Mouse (Mus musculus) gastrocnemius, adult 18-20 months (tissue): ENCODE data around the gene Grin2b. TPM values are rescaled to one million over a fixed set of nuclear protein-coding genes. Genes with fewer than 3 reads are reported as not detected.
A peak's percentile ranks its signal among the peaks of the same experiment; 100 is the strongest.

Source experiments
- DNase-seq: peaks from one replicate; pipeline ENCODE4 v3.0.0; 2021; ENCODE audit warnings: low spot score
- long read RNA-seq, 2 experiments: library from polyadenylated mRNA; stranded (forward); transcript quantifications; one replicate each; pipeline ENCODE4 v2.0.0; 2021
- total RNA-seq, 2 experiments: library from RNA; stranded (reverse); gene quantifications; 2 replicates each; pipeline ENCODE4 v1.2.3; 2021

The Grin2b gene
- total RNA-seq: under 1 TPM; 0.02 TPM
- long read RNA-seq, experiment 1: 0 reads
- long read RNA-seq, experiment 2, partial matches to known transcripts: 0 of 1 reads
- long read RNA-seq, experiment 2, other reads (novel, unspliced or antisense): 1 of 1 reads

GRCm38 (mm10) chr6:136173191-136173896, at the start of gene Grin2b:
Grin2b (minus strand) TSS chr6:136173511.
- no peak for DNase-seq

GRCm38 (mm10) chr6:136221894-136222293, 48.6 kb upstream of the Grin2b start:
- DNase-seq: no peak

- no peak for DNase-seq
Measured at GRCm38 (mm10) chr6:136210442-136210841, 37.1 kb upstream of the Grin2b start.

- DNase-seq: no peak
Measured at GRCm38 (mm10) chr6:136199814-136200213, 26.5 kb upstream of the Grin2b start.

- DNase-seq: no peak
Measured at GRCm38 (mm10) chr6:136194616-136195015, 21.3 kb upstream of the Grin2b start.

- no peak for DNase-seq
Measured at GRCm38 (mm10) chr6:136178066-136178465, 4.8 kb upstream of the Grin2b start.

- DNase-seq: no peak
Measured at GRCm38 (mm10) chr6:136172801-136173190, 515 bp downstream of the Grin2b start.

GRCm38 (mm10) chr6:136172172-136172651, 1.1 kb downstream of the Grin2b start:
- DNase-seq: no peak

GRCm38 (mm10) chr6:136171343-136171742, 2.0 kb downstream of the Grin2b start:
- no peak for DNase-seq

GRCm38 (mm10) chr6:136170381-136170780, 2.9 kb downstream of the Grin2b start:
- no peak for DNase-seq

- no peak for DNase-seq
Measured at GRCm38 (mm10) chr6:136167361-136167760, 6.0 kb downstream of the Grin2b start.

GRCm38 (mm10) chr6:136165443-136166077, 7.8 kb downstream of the Grin2b start:
- DNase-seq: peak; percentile 2

- no peak for DNase-seq
Measured at GRCm38 (mm10) chr6:136162090-136162489, 11.2 kb downstream of the Grin2b start.

GRCm38 (mm10) chr6:136153444-136153843, 19.9 kb downstream of the Grin2b start:
- no peak for DNase-seq

GRCm38 (mm10) chr6:136150064-136150463, 23.2 kb downstream of the Grin2b start:
- DNase-seq: no peak

GRCm38 (mm10) chr6:136139967-136140366, 33.3 kb downstream of the Grin2b start:
- DNase-seq: no peak

- no peak for DNase-seq
Measured at GRCm38 (mm10) chr6:136130456-136130855, 42.9 kb downstream of the Grin2b start.

- DNase-seq: no peak
Measured at GRCm38 (mm10) chr6:136122593-136122992, 50.7 kb downstream of the Grin2b start.

GRCm38 (mm10) chr6:136117390-136117789, 55.9 kb downstream of the Grin2b start:
- DNase-seq: no peak

GRCm38 (mm10) chr6:136113639-136114410, 59.5 kb downstream of the Grin2b start:
- DNase-seq: no peak

- no peak for DNase-seq
Measured at GRCm38 (mm10) chr6:136109172-136109571, 64.1 kb downstream of the Grin2b start.

GRCm38 (mm10) chr6:136108466-136108865, 64.8 kb downstream of the Grin2b start:
- DNase-seq: no peak
